In the genomic region with DNA sequence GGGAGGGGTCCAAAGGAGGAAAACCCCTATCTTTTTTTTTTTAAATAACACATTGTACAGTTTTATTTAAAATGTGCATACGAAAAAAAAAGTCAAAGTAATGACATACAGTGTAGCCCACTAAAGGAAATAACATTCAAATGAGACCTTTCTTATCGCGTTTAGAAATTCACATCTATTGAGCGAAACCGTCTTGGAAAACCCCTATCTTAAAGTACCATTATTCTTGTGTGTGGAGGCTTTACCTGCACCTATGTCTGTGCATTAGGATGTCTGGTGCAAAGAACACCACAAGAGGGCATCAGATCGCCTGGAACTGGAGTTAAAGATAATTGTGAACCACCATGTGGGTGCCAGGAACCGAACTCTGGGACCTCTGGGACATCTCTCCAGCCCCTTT, we compare ENCODE assay signal across 21 mouse cellular contexts. TPM values are rescaled to one million over a fixed set of nuclear protein-coding genes. Genes with fewer than 3 reads are reported as not detected.
A peak's percentile ranks its signal among the peaks of the same experiment; 100 is the strongest.
DNase-seq lines count a peak whose midpoint lies in the region; ATAC-seq and TF ChIP-seq lines count a peak whose summit lies in the region.
"Had no signal": no experiment of that assay in that cellular context is flagged by ENCODE, and none has a peak within 500 bp of the region (broad histone marks: within the 10 kb centered on the region; RNA-seq: fewer than 3 reads in every experiment).

No protein-coding gene starts in this region.

- 96% methylated on average over 7 of the region's 7 CpGs for WGBS in forebrain, postnatal 0 days
- 97% methylated on average over 7 of the region's 7 CpGs for WGBS in forebrain, embryonic 11.5 days
- 92% methylated on average over 7 of the region's 7 CpGs for WGBS in liver, postnatal 0 days (ENCODE audit: insufficient replicate concordance)

- in situ Hi-C loops in Patski (cut with MboI; ENCODE audit: low pct_unique_long_range_greater_than_20kb): no loop called here

- H3K27me3 ChIP-seq in forebrain, postnatal 0 days (ENCODE audit: insufficient read depth, low read length): no peaks in the 10 kb centered on the region
- no peaks in the 10 kb centered on the region for H3K27me3 ChIP-seq in forebrain, embryonic 11.5 days (ENCODE audit: control insufficient read depth, insufficient read depth, low read length)
- no peaks in the 10 kb centered on the region for H3K27me3 ChIP-seq in liver, postnatal 0 days (ENCODE audit: insufficient read depth, low read length)
- H3K27me3 ChIP-seq in Patski: no peaks in the 10 kb centered on the region
- H3K27me3 ChIP-seq: CH12.LX; embryonic facial prominence, embryonic 12.5 days; forebrain, embryonic 13.5 days; heart, embryonic 13.5 days; hindbrain, embryonic 15.5 days had no signal

- no peaks in the 10 kb centered on the region for H3K9me3 ChIP-seq in forebrain, postnatal 0 days (ENCODE audit: low read length)
- no peaks in the 10 kb centered on the region for H3K9me3 ChIP-seq in forebrain, embryonic 11.5 days (ENCODE audit: control insufficient read depth, low read length)
- 0 out of 2 replicates have a peak, but pooled peaks cover 2% of the 10 kb centered on the region for H3K9me3 ChIP-seq in liver, postnatal 0 days (ENCODE audit: low read length)
- H3K9me3 ChIP-seq: hindbrain, embryonic 15.5 days had no signal

- H3K4me2 ChIP-seq in forebrain, postnatal 0 days (ENCODE audit: low read depth): no peak overlapping the region
- H3K4me2 ChIP-seq in forebrain, embryonic 11.5 days (ENCODE audit: low read depth, low read length, severe bottlenecking): no peak overlapping the region
- no peak overlapping the region for H3K4me2 ChIP-seq in liver, postnatal 0 days (ENCODE audit: low read depth, low read length)
- H3K4me2 ChIP-seq: embryonic facial prominence, embryonic 12.5 days; forebrain, embryonic 13.5 days; heart, embryonic 13.5 days; hindbrain, embryonic 15.5 days had no signal

- H3K27ac ChIP-seq in forebrain, postnatal 0 days (ENCODE audit: low read depth, low read length): no peak overlapping the region
- H3K27ac ChIP-seq in forebrain, embryonic 11.5 days (ENCODE audit: low read depth, low read length): no peak overlapping the region
- H3K27ac ChIP-seq in liver, postnatal 0 days (ENCODE audit: low read depth): no peak overlapping the region
- H3K27ac ChIP-seq: embryonic facial prominence, embryonic 12.5 days; forebrain, embryonic 13.5 days; gastrocnemius, adult 2 months; heart, embryonic 13.5 days; hindbrain, embryonic 15.5 days had no signal

- POLR2A ChIA-PET in Patski (lab: Charles Lee): interaction anchor here (0.7 kb wide), 1 partner anchor 12 kb away, joined by 4 read pairs; no protein-coding TSS in a partner anchor

- TF ChIP-seq CTCF in forebrain, postnatal 0 days (IDR thresholded peaks at IDR 0.05; ENCODE audit: low read depth): peak; percentile 10; the same call in 1 of the 2 replicates
- peak; percentile 14; the same call in 1 of the 2 replicates for TF ChIP-seq CTCF in liver, postnatal 0 days (IDR thresholded peaks at IDR 0.05; ENCODE audit: low read depth)
- peak; percentile 30 for TF ChIP-seq CTCF in Patski (IDR thresholded peaks at IDR 0.05)

- H3K4me3 ChIP-seq in forebrain, postnatal 0 days (ENCODE audit: low read depth, low read length): no peak overlapping the region
- H3K4me3 ChIP-seq in forebrain, embryonic 11.5 days (ENCODE audit: low read depth, low read length): no peak overlapping the region
- H3K4me3 ChIP-seq in liver, postnatal 0 days (ENCODE audit: low read depth, low read length): no peak overlapping the region
- H3K4me3 ChIP-seq: embryonic facial prominence, embryonic 12.5 days; forebrain, embryonic 13.5 days; gastrocnemius, adult 2 months; heart, embryonic 13.5 days; hindbrain, embryonic 15.5 days had no signal

- CTCF ChIA-PET in Patski (lab: Charles Lee): no interaction called here

- no peak for ATAC-seq in forebrain, postnatal 0 days
- ATAC-seq in forebrain, embryonic 11.5 days (replicated peaks; ENCODE audit: low FRiP score): no peak
- ATAC-seq in liver, postnatal 0 days: no peak
- no peak for ATAC-seq in Patski
- ATAC-seq in inflammation-experienced regulatory T-cells, adult 6 months: peak; percentile 77
- ATAC-seq: forebrain, embryonic 13.5 days had no signal

- no peak overlapping the region for H3K9ac ChIP-seq in forebrain, postnatal 0 days
- no peak overlapping the region for H3K9ac ChIP-seq in forebrain, embryonic 11.5 days (ENCODE audit: low read length)
- no peak overlapping the region for H3K9ac ChIP-seq in liver, postnatal 0 days (replicated peaks)
- H3K9ac ChIP-seq: embryonic facial prominence, embryonic 12.5 days; forebrain, embryonic 13.5 days; heart, embryonic 13.5 days; hindbrain, embryonic 15.5 days had no signal

- no peaks in the 10 kb centered on the region; the same call in 1 of the 2 replicates for H3K4me1 ChIP-seq in forebrain, postnatal 0 days (ENCODE audit: insufficient read depth)
- peaks cover 12% of the 10 kb centered on the region for H3K4me1 ChIP-seq in forebrain, embryonic 11.5 days (replicated peaks; ENCODE audit: control insufficient read depth, insufficient read depth, low read length)
- peaks cover 16% of the 10 kb centered on the region; the same call in 1 of the 2 replicates for H3K4me1 ChIP-seq in liver, postnatal 0 days (ENCODE audit: insufficient read depth)

- no peak for TF ChIP-seq EP300 in liver, postnatal 0 days (IDR thresholded peaks at IDR 0.05; ENCODE audit: low read depth)

- DNase-seq in forebrain, postnatal 0 days: no peak
- DNase-seq in forebrain, embryonic 11.5 days (ENCODE audit: low spot score): no peak
- no peak for DNase-seq in liver, postnatal 0 days
- no peak for DNase-seq in liver
- no peak for DNase-seq in Patski (ENCODE audit: low read depth, low spot score)
- no peak for DNase-seq in heart, adult 11 months
- DNase-seq in urinary bladder, postnatal 4 days (ENCODE audit: low spot score in 2 of 2): no peak
- DNase-seq: adrenal gland, adult 2 months; adrenal gland, postnatal 36 days; B cell, adult 2 months; cerebellum, adult 8-10 months; cerebellum, postnatal 14 days; gastrocnemius, adult 2 months; gastrocnemius, postnatal 25 days; heart, postnatal 36 days had no signal

- H3K36me3 ChIP-seq in forebrain, postnatal 0 days (ENCODE audit: insufficient read depth): no peaks in the 10 kb centered on the region
- H3K36me3 ChIP-seq in forebrain, embryonic 11.5 days (ENCODE audit: control insufficient read depth, insufficient read depth, low read length): no peaks in the 10 kb centered on the region
- H3K36me3 ChIP-seq in liver, postnatal 0 days (replicated peaks; ENCODE audit: insufficient read depth, low read length): no peaks in the 10 kb centered on the region
- H3K36me3 ChIP-seq: embryonic facial prominence, embryonic 12.5 days; hindbrain, embryonic 15.5 days had no signal

RNA-seq across cellular contexts. Expression of gene Zfp609, which starts 53.6 kb away (rescaled TPM):
- 9.8 and 9.9 TPM in 2 replicates for total RNA-seq in forebrain, postnatal 0 days (2014; rRNA removed)
- 3.8 and 5.0 TPM in 2 replicates for polyA plus RNA-seq in forebrain, postnatal 0 days (2015; fragmentation: Nextera tagmentation; extraction: Ambion mirVana)
- 12.3 and 12.9 TPM in 2 replicates for polyA plus RNA-seq in forebrain, embryonic 11.5 days (2014; fragmentation: Nextera tagmentation; extraction: Ambion mirVana)
- 2.0 and 2.8 TPM in 2 replicates for polyA plus RNA-seq in liver, postnatal 0 days (2015; fragmentation: Nextera tagmentation; extraction: Ambion mirVana)
- 25.7 TPM for polyA plus RNA-seq in Patski (2021)
- 1 to 10 TPM; 2.3 to 4.2 (median 2.9) TPM for polyA plus RNA-seq in inflammation-experienced regulatory T-cells, adult 6 months (2017; shearing (Covaris generic))
